Mouse (Mus musculus) neutrophil, adult 5-6 weeks (primary cell): ENCODE measurements around the gene Rhox4a2. TPM values are rescaled to one million over a fixed set of nuclear protein-coding genes. Genes with fewer than 3 reads are reported as not detected.
"Not testable (repeated sequence)": the region's sequence is repeated elsewhere in the genome, so short reads cannot be mapped to it uniquely, and the experiment has no call there.

Source experiments
- ATAC-seq: fragments of 151-379, 151-347 bp; 2 replicates; pipeline ENCODE4 v1.8.0; 2017; ENCODE audit warnings: mild to moderate bottlenecking, moderate TSS enrichment; ENCODE audit not compliant: insufficient number of reproducible peaks, poor library complexity, low FRiP score, severe bottlenecking; ENCODE audit errors: extremely low read depth
- total RNA-seq: library from RNA; stranded (forward); fragments of 200-1000 nt; gene quantifications from 2 replicates; pipeline ENCODE4 v1.2.3, GENCODE M21; 2017

The Rhox4a2 gene
- total RNA-seq: not detected in 2 replicates

GRCm38 (mm10) chrX:37390548-37390947 is at the start of gene Rhox4a2:
TSS of gene Rhox4a2 (plus strand) at chrX:37390848.
- ATAC-seq: not testable (repeated sequence)

- ATAC-seq: not testable (repeated sequence)
Observed at GRCm38 (mm10) chrX:37379728-37380127, 10.9 kb upstream of the Rhox4a2 start, which contains the start of gene Rhox3a2. TSS of gene Rhox3a2 (plus strand) at chrX:37380028.

GRCm38 (mm10) chrX:37411767-37412166 is 21.1 kb downstream of the Rhox4a2 start, which contains the start of gene Rhox2b:
TSS of gene Rhox2b (plus strand) at chrX:37412067.
- ATAC-seq: not testable (repeated sequence)

- not testable (repeated sequence) for ATAC-seq
Observed at GRCm38 (mm10) chrX:37432194-37432593, 41.5 kb downstream of the Rhox4a2 start, which contains the start of gene Rhox4b. TSS of gene Rhox4b (plus strand) at chrX:37432494.

Other genes starting within 250 kb of the Rhox4a2 start
- not detected in 2 replicates for gene Akap14, start 222.0 kb upstream of the Rhox4a2 start, total RNA-seq
- 42.2 and 70.6 TPM in 2 replicates for gene Ndufa1, start 199.7 kb upstream of the Rhox4a2 start, total RNA-seq
- 3.3 and 4.4 TPM in 2 replicates for gene Rnf113a1, start 199.6 kb upstream of the Rhox4a2 start, total RNA-seq
- not detected in 2 replicates for gene Gm9, start 179.8 kb upstream of the Rhox4a2 start, total RNA-seq
- gene Rhox1, start 168.6 kb upstream of the Rhox4a2 start, total RNA-seq: not detected in 2 replicates
- gene Rhox2a, start 145.9 kb upstream of the Rhox4a2 start, total RNA-seq: not detected in 2 replicates
- gene Rhox3a, start 140.9 kb upstream of the Rhox4a2 start, total RNA-seq: not detected in 2 replicates
- gene Rhox4a, start 125.5 kb upstream of the Rhox4a2 start, total RNA-seq: not detected in 2 replicates
- gene Rhox3a2, start 10.8 kb upstream of the Rhox4a2 start, total RNA-seq: not detected in 2 replicates
- not detected in 2 replicates for gene Rhox2b, start 21.2 kb downstream of the Rhox4a2 start, total RNA-seq
- gene Rhox4b, start 41.6 kb downstream of the Rhox4a2 start, total RNA-seq: not detected in 2 replicates
- gene Rhox2c, start 62.8 kb downstream of the Rhox4a2 start, total RNA-seq: not detected in 2 replicates
- not detected in 2 replicates for gene Rhox3c, start 67.7 kb downstream of the Rhox4a2 start, total RNA-seq
- gene Rhox4c, start 89.5 kb downstream of the Rhox4a2 start, total RNA-seq: not detected in 2 replicates
- not detected in 2 replicates for gene Rhox2d, start 102.6 kb downstream of the Rhox4a2 start, total RNA-seq
- not detected in 2 replicates for gene Rhox4d, start 123.5 kb downstream of the Rhox4a2 start, total RNA-seq
- not detected in 2 replicates for gene Rhox2e, start 139.6 kb downstream of the Rhox4a2 start, total RNA-seq
- not detected in 2 replicates for gene Rhox3e, start 151.2 kb downstream of the Rhox4a2 start, total RNA-seq
- not detected in 2 replicates for gene Rhox4e, start 166.6 kb downstream of the Rhox4a2 start, total RNA-seq
- gene Rhox2f, start 180.6 kb downstream of the Rhox4a2 start, total RNA-seq: not detected in 2 replicates
- gene Rhox3f, start 190.1 kb downstream of the Rhox4a2 start, total RNA-seq: not detected in 2 replicates
- gene Rhox4f, start 216.9 kb downstream of the Rhox4a2 start, total RNA-seq: not detected in 2 replicates
- not detected in 2 replicates for gene Rhox3g, start 237.8 kb downstream of the Rhox4a2 start, total RNA-seq